In genomic region chr10:12482975-12483374, GRCm38 (mm10) we compare ENCODE assay signal across 30 mouse cellular contexts.
"Had no signal": no experiment of that assay in that cellular context is flagged by ENCODE, and none has a peak within 500 bp of the region (broad histone marks: within the 10 kb centered on the region; RNA-seq: fewer than 3 reads in every experiment).

No protein-coding gene starts in this region.

- H3K9ac ChIP-seq: limb, embryonic 12.5 days; limb, embryonic 13.5 days; limb, embryonic 15.5 days; liver, embryonic 12.5 days; liver, embryonic 13.5 days; liver, embryonic 14.5 days; liver, embryonic 15.5 days; liver, postnatal 0 days; lung, embryonic 14.5 days; lung, embryonic 15.5 days; midbrain, embryonic 12.5 days; midbrain, embryonic 13.5 days; midbrain, embryonic 15.5 days had no signal

- H3K4me1 ChIP-seq: limb, embryonic 10.5 days; liver, embryonic 12.5 days; liver, embryonic 13.5 days; liver, embryonic 15.5 days; lung, embryonic 15.5 days; midbrain, embryonic 10.5 days; midbrain, embryonic 12.5 days; midbrain, embryonic 13.5 days; midbrain, embryonic 15.5 days had no signal

- H3K27me3 ChIP-seq: limb, embryonic 12.5 days; limb, embryonic 13.5 days; limb, embryonic 15.5 days; liver, embryonic 12.5 days; liver, embryonic 13.5 days; liver, embryonic 15.5 days; lung, embryonic 15.5 days; megakaryocyte, embryonic 14.5 days; midbrain, embryonic 12.5 days; midbrain, embryonic 13.5 days; midbrain, embryonic 15.5 days had no signal

- H3K36me3 ChIP-seq: liver, embryonic 12.5 days; liver, embryonic 15.5 days; lung, embryonic 15.5 days; midbrain, embryonic 10.5 days; midbrain, embryonic 12.5 days; midbrain, embryonic 13.5 days; midbrain, embryonic 15.5 days had no signal

- DNase-seq: left cerebral cortex, postnatal 4 days; liver; liver, embryonic 13.5 days; liver, postnatal 0 days; lung, adult 18-20 months; lung, embryonic 14.5 days; lung, postnatal 10 days; lung, postnatal 14 days; lung, postnatal 36 days; lung, postnatal 4 days; midbrain, embryonic 14.5 days had no signal

- H3K27ac ChIP-seq: limb, embryonic 10.5 days; limb, embryonic 12.5 days; limb, embryonic 13.5 days; limb, embryonic 15.5 days; liver, embryonic 12.5 days; liver, embryonic 13.5 days; liver, embryonic 14.5 days; liver, embryonic 15.5 days; lung, embryonic 15.5 days; macrophage; midbrain, embryonic 10.5 days; midbrain, embryonic 12.5 days; midbrain, embryonic 13.5 days; midbrain, embryonic 15.5 days had no signal

- H3K9me3 ChIP-seq: limb, embryonic 10.5 days; limb, embryonic 12.5 days; limb, embryonic 13.5 days; limb, embryonic 15.5 days; liver, embryonic 12.5 days; liver, embryonic 13.5 days; liver, embryonic 15.5 days; lung, embryonic 15.5 days; megakaryocyte, embryonic 14.5 days; midbrain, embryonic 10.5 days; midbrain, embryonic 12.5 days; midbrain, embryonic 13.5 days; midbrain, embryonic 15.5 days had no signal

- H3K4me3 ChIP-seq: limb, embryonic 10.5 days; limb, embryonic 12.5 days; limb, embryonic 13.5 days; limb, embryonic 15.5 days; liver, embryonic 12.5 days; liver, embryonic 13.5 days; liver, embryonic 15.5 days; lung, embryonic 15.5 days; megakaryocyte, embryonic 14.5 days; midbrain, embryonic 10.5 days; midbrain, embryonic 12.5 days; midbrain, embryonic 13.5 days; midbrain, embryonic 15.5 days; myocyte had no signal

- ATAC-seq: liver, embryonic 12.5 days; liver, postnatal 0 days; lung, postnatal 0 days; midbrain, embryonic 13.5 days; midbrain, embryonic 15.5 days; midbrain, embryonic 16.5 days had no signal

- H3K4me2 ChIP-seq: limb, embryonic 12.5 days; limb, embryonic 13.5 days; limb, embryonic 15.5 days; liver, embryonic 11.5 days; liver, embryonic 12.5 days; liver, embryonic 13.5 days; liver, embryonic 15.5 days; lung, embryonic 14.5 days; lung, embryonic 15.5 days; midbrain, embryonic 11.5 days; midbrain, embryonic 12.5 days; midbrain, embryonic 13.5 days; midbrain, embryonic 15.5 days had no signal
